Mouse (Mus musculus) kidney, adult 2 months (tissue): ENCODE measurements around the gene Adar. TPM values are rescaled to one million over a fixed set of nuclear protein-coding genes. Genes with fewer than 3 reads are reported as not detected.
A peak's percentile ranks its signal among the peaks of the same experiment; 100 is the strongest.

ENCODE experiments used
- DNase-seq: peaks from one replicate; pipeline ENCODE4 v3.0.0; 2021
- H3K27ac ChIP-seq: fragments of 200-500 bp; 2 replicates; pipeline ENCODE4 v1.5.1; 2012; ENCODE audit warnings: low read depth, low read length, control low read depth, inconsistent platforms; ENCODE audit not compliant: insufficient read depth
- H3K27me3 ChIP-seq: fragments of 200-500 bp; replicated peaks from 2 replicates; pipeline ENCODE4 v1.6.1; 2012; ENCODE audit warnings: mild to moderate bottlenecking, moderate library complexity, low read length, inconsistent platforms; ENCODE audit not compliant: control insufficient read depth, insufficient read depth
- H3K36me3 ChIP-seq: fragments of 200-500 bp; 2 replicates; pipeline ENCODE4 v1.6.1; 2012; ENCODE audit warnings: mild to moderate bottlenecking, moderate library complexity, low read length, inconsistent platforms; ENCODE audit not compliant: control insufficient read depth, insufficient read depth
- H3K4me1 ChIP-seq: fragments of 200-500 bp; 2 replicates; pipeline ENCODE4 v1.6.1; 2011; ENCODE audit warnings: low read length; ENCODE audit not compliant: control insufficient read depth, insufficient read depth
- H3K4me3 ChIP-seq: fragments of 200-500 bp; 2 replicates; pipeline ENCODE4 v1.5.1; 2011; ENCODE audit warnings: mild to moderate bottlenecking, low read depth, low read length, control low read depth; ENCODE audit not compliant: insufficient read depth
- CTCF ChIP-seq: fragments of 200-500 bp; conservative IDR thresholded peaks from 2 replicates; pipeline ENCODE4 v1.5.1; 2011; ENCODE audit warnings: low read depth, mild to moderate bottlenecking, control low read depth, low read length, moderate library complexity, mixed read lengths; ENCODE audit not compliant: insufficient read depth, insufficient read length
- POLR2A ChIP-seq: fragments of 200-500 bp; IDR thresholded peaks from one replicate; pipeline ENCODE4 v1.6.1; 2011; ENCODE audit warnings: low read depth, low read length, control low read depth
- WGBS: fragments of 180-500 bp; shearing (Covaris S2); methylation state at CpG from one replicate; pipeline ENCODE4 v1.1.7; 2018; 5-methylcytosine and 5-hydroxymethylcytosine counted together
- polyA plus RNA-seq: library from polyadenylated mRNA; depleted of rRNA; stranded (reverse); fragments of >200 nt; gene quantifications from 2 replicates; pipeline ENCODE4 v1.2.3, GENCODE M21; 2012; rRNA removed

The Adar gene
- polyA plus RNA-seq, 1 experiment = 22.0 TPM

GRCm38 (mm10) chr3:89801507-89801847, 86.7 kb downstream of the Adar start:
- 4% methylated on average over 3 of the region's 3 CpGs for WGBS
- Histone ChIP-seq H3K27me3 (no peaks in the 10 kb centered on the region), H3K4me3 (no peak overlapping the region), H3K36me3 (no peaks in the 10 kb centered on the region), H3K27ac (peak overlapping the region; percentile 65), H3K4me1 (no peaks in the 10 kb centered on the region)
- TF ChIP-seq POLR2A (no peak), CTCF (no peak)
- DNase-seq = peak; percentile 60

- Histone ChIP-seq H3K27me3 (no peaks in the 10 kb centered on the region), H3K36me3 (no peaks in the 10 kb centered on the region), H3K4me1 (no peaks in the 10 kb centered on the region), H3K27ac (no peak overlapping the region), H3K4me3 (no peak overlapping the region)
- no peak for TF ChIP-seq POLR2A
- TF ChIP-seq CTCF = no peak
- DNase-seq = no peak
- 77% methylated on average over 15 of the region's 15 CpGs for WGBS
Observed at GRCm38 (mm10) chr3:89802876-89803275, 88.1 kb downstream of the Adar start.

Other genes starting within 250 kb of the Adar start
- 1.3 TPM in 2 replicates for gene Kcnn3, start 194.9 kb upstream of the Adar start, polyA plus RNA-seq
- 1.6 and 1.8 TPM in 2 replicates for gene Chrnb2, start 49.6 kb downstream of the Adar start, polyA plus RNA-seq
- 24.7 and 27.2 TPM in 2 replicates for gene Ube2q1, start 58.6 kb downstream of the Adar start, polyA plus RNA-seq
- gene She, start 116.3 kb downstream of the Adar start, polyA plus RNA-seq = 3.3 and 4.1 TPM in 2 replicates
- gene Il6ra, start 198.2 kb downstream of the Adar start, polyA plus RNA-seq = 3.2 and 4.1 TPM in 2 replicates
- 21.9 and 23.5 TPM in 2 replicates for gene Atp8b2, start 248.5 kb downstream of the Adar start, polyA plus RNA-seq